Mouse (Mus musculus) midbrain, embryonic 14.5 days (tissue): ENCODE data around the gene Ppan. TPM values are rescaled to one million over a fixed set of nuclear protein-coding genes. Genes with fewer than 3 reads are reported as not detected.

Experiments used
- ATAC-seq: fragments of 200-750 bp; cut with Nextera tagmentation; 2 replicates; pipeline ENCODE4 v1.8.0; 2017; ENCODE audit warnings: moderate number of reproducible peaks, moderate library complexity; ENCODE audit not compliant: low FRiP score, low TSS enrichment
- DNase-seq: peaks from one replicate; pipeline ENCODE4 v3.0.0-alpha.2; 2015
- H3K27ac ChIP-seq: fragments of 300-500 bp; sonication (generic); replicated peaks from 2 replicates; pipeline ENCODE4 v1.5.1; 2014; ENCODE audit warnings: mild to moderate bottlenecking, low read depth, low read length, moderate library complexity
- H3K27me3 ChIP-seq: fragments of 300-500 bp; sonication (generic); 2 replicates; pipeline ENCODE4 v1.6.1; 2014; ENCODE audit warnings: low read length, control low read depth, mixed read lengths; ENCODE audit not compliant: control insufficient read depth, insufficient read depth
- H3K36me3 ChIP-seq: fragments of 300-500 bp; sonication (generic); 2 replicates; pipeline ENCODE4 v1.6.1; 2014; ENCODE audit warnings: low read length, control low read depth; ENCODE audit not compliant: control insufficient read depth, insufficient read depth
- H3K4me1 ChIP-seq: fragments of 300-500 bp; sonication (generic); 2 replicates; pipeline ENCODE4 v1.6.1; 2014; ENCODE audit warnings: mild to moderate bottlenecking, antibody characterized with exemption, low read length, control low read depth; ENCODE audit not compliant: control insufficient read depth, insufficient read depth
- H3K4me2 ChIP-seq: fragments of 300-500 bp; sonication (generic); 2 replicates; pipeline ENCODE4 v1.6.1; 2014; ENCODE audit warnings: mild to moderate bottlenecking, low read length, moderate library complexity
- H3K4me3 ChIP-seq: fragments of 300-500 bp; sonication (generic); replicated peaks from 2 replicates; pipeline ENCODE4 v1.5.1; 2014; ENCODE audit warnings: low read depth, low read length
- H3K9ac ChIP-seq: fragments of 300-500 bp; sonication (generic); replicated peaks from 2 replicates; pipeline ENCODE4 v1.6.1; 2014; ENCODE audit warnings: mild to moderate bottlenecking, low read length, moderate library complexity
- H3K9me3 ChIP-seq: fragments of 300-500 bp; sonication (generic); 2 replicates; pipeline ENCODE4 v1.6.1; 2016; ENCODE audit warnings: low read length, control low read depth, mixed read lengths; ENCODE audit not compliant: control insufficient read depth
- WGBS: fragments of 180-500 bp; shearing (Covaris S2); extraction: QIAGEN DNeasy Blood & Tissue Kit; methylation state at CpG from one replicate; pipeline ENCODE4 v1.1.7; 2014; 5-methylcytosine and 5-hydroxymethylcytosine counted together
- polyA plus RNA-seq: library from polyadenylated mRNA; unstranded; fragments of >200 nt; fragmentation: Nextera tagmentation; extraction: Ambion mirVana; gene quantifications from 2 replicates; pipeline ENCODE4 v1.2.1, GENCODE M21; 2014

The Ppan gene
- 39.8 and 43.9 TPM in 2 replicates for polyA plus RNA-seq

DNA sequence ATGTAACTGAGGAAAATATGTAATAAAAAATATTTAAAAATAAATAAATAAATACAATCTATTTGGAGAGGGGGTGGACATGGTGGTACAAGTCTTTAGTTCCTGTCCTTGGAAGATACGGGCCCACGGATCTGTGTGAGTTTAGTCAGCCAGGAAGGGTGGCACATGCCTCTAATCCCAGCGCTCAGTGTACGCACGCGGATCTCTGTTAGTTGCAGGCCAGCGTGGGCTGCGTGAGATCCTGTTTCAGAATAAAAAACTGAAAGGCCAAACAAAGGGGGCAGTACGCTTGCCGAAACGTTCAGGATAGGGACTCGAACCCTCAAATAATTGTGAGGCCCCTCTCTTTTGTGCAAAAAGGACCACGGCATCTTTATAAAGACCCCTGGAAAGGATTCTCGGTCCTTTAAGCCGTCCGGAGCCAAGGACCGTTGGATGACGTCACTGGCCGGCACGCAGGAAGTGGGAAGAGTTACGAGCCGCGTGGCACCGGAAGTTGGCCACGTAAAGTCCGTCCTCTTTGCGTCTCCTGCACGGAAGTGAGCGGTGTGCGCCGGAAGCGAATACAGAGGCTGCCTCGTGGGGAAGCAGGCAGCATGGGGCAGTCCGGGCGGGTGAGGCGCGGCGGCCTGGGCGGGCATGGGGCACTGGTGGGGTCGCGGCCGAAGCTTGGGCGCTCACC, at the start of gene Ppan:
TSS of gene Ppan (plus strand) at position 472 of the 682 bp plus-strand sequence.
- WGBS: under 1% methylated on average over 43 of the region's 43 CpGs
- peak; percentile 95 for ATAC-seq

DNA sequence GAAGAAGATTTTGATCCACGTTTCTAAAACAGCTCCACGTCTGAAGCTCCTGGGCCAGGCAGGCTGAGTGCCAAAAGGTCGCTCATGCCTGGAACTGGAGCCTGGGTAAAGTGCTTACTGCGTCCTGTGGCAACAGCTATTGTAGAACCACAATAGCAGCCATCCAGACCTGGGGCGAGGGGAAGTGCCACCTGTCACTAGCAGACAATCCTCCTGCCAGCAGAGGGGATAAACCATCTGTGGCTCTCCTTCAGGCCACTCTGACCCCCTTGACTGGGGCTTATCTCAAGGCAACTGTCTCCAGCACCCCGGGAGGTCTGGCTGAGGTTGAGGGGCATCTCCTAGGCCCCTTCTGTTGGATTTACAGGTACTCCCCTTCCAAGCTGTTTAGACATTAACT, 49.0 kb upstream of the Ppan start:
- H3K27me3 ChIP-seq: no peaks in the 10 kb centered on the region
- H3K4me3 ChIP-seq: no peak overlapping the region
- H3K4me2 ChIP-seq: no peak overlapping the region
- no peak overlapping the region for H3K27ac ChIP-seq
- ATAC-seq: no peak
- no peak for DNase-seq
- H3K4me1 ChIP-seq: no peaks in the 10 kb centered on the region
- WGBS: 22% methylated on average over 6 of the region's 6 CpGs
- no peaks in the 10 kb centered on the region for H3K9me3 ChIP-seq
- no peaks in the 10 kb centered on the region for H3K36me3 ChIP-seq
- H3K9ac ChIP-seq: no peak overlapping the region

More for the DNA sequence above, at the start of gene Ppan:
- Histone ChIP-seq H3K4me1 (no peaks in the 10 kb centered on the region), H3K4me2 (peak within 1 kb of the TSS; percentile 87), H3K4me3 (peak within 1 kb of the TSS; percentile 86), H3K9ac (peak within 1 kb of the TSS; percentile 73), H3K36me3 (peaks cover 36% of the 10 kb centered on the region), H3K27ac (peak within 1 kb of the TSS; percentile 94), H3K9me3 (no peaks in the 10 kb centered on the region), H3K27me3 (no peaks in the 10 kb centered on the region)
- DNase-seq: peak; percentile 98

DNA sequence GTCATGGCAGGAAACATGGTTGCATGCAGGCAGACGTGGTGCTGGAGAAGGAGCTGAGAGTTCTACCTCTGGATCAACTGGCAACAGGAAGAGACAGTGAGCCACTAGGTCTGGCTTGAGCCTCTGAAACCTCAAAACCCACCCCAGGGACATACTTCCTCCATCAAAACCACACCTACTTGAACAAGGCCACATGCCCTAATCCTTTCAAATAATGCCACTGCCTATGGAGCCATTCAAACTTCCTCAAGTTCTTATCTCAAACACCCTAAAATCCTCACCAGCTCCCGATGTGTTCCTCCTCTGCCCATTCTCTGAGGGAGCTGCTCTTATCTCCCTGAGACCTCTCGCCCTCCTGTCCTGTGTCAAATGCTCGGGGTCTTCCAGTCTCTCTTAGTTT, 45.8 kb upstream of the Ppan start:
- Histone ChIP-seq H3K27me3 (no peaks in the 10 kb centered on the region), H3K36me3 (no peaks in the 10 kb centered on the region), H3K4me3 (no peak overlapping the region), H3K4me2 (no peak overlapping the region), H3K4me1 (no peaks in the 10 kb centered on the region), H3K9ac (no peak overlapping the region), H3K27ac (no peak overlapping the region), H3K9me3 (no peaks in the 10 kb centered on the region)
- WGBS: 74% methylated on average over 4 of the region's 4 CpGs
- DNase-seq (no peak), ATAC-seq (no peak)

DNA sequence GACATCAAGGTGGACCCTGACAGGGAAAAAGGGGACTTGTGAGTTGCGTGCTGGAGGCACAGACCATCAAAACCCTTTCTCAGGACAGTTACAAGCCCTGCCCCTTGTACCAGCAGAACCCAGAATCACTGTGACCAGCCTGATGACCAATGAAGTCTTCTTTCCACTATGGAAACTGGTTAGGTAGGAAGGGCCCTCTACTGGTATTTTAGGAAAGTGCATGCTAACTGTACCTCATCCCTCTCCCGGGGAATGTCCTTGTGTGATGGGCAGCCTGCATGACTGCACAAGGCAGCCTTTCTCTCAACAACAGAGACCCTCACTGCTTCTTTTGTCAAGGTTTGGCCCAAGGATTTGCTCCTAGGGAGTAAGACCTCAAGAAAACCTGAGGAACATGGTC, 45.3 kb upstream of the Ppan start:
- no peak overlapping the region for H3K4me3 ChIP-seq
- no peak overlapping the region for H3K27ac ChIP-seq
- H3K9ac ChIP-seq: no peak overlapping the region
- DNase-seq (peak; percentile 69), ATAC-seq (no peak)
- no peak overlapping the region for H3K4me2 ChIP-seq
- 29% methylated on average over 2 of the region's 2 CpGs for WGBS
- H3K9me3 ChIP-seq: no peaks in the 10 kb centered on the region
- no peaks in the 10 kb centered on the region for H3K36me3 ChIP-seq
- no peaks in the 10 kb centered on the region for H3K4me1 ChIP-seq
- no peaks in the 10 kb centered on the region for H3K27me3 ChIP-seq

DNA sequence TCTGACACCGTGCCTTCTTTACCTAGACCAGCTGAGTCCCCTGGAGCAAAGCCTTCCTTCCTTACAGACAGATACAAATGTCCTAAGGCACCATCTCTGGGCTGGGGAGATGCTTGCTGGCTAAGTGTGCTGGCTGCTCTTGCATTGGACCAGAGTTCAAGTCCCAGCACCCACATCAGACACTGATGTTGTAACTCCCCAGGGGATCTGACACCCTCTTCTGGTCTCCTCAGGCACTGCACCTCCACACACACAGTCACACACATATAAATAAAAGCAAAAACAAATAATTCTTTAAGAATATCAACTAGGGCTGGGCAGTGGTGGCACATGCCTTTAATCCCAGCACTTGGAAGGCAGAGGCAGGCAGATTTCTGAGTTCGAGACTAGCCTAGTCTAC, 37.8 kb upstream of the Ppan start:
- Histone ChIP-seq H3K4me3 (no peak overlapping the region), H3K27me3 (no peaks in the 10 kb centered on the region), H3K4me1 (no peaks in the 10 kb centered on the region), H3K36me3 (no peaks in the 10 kb centered on the region), H3K9ac (no peak overlapping the region), H3K9me3 (no peaks in the 10 kb centered on the region), H3K27ac (no peak overlapping the region), H3K4me2 (no peak overlapping the region)
- DNase-seq: no peak
- 88% methylated on average over 2 of the region's 2 CpGs for WGBS
- ATAC-seq: no peak

DNA sequence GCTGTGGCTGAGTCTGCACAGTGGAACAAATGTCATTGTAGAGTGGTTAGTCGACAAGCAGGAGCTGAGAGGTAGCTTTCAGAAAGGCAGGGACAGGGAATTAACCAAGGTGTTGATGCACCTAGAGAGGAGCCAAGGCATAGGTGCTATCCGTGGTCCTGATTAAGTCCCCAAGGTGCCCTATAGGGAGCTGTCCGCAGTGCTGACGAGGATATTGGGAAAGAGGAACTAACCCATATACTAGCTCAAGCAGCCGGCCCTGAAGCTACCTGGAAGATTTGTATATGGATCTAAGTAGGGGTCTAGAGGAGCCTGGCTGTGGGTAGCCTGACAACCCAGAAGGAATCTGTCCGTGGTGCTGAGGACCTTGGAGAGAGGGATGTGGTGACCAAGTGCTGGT, 30.8 kb upstream of the Ppan start:
- no peaks in the 10 kb centered on the region for H3K4me1 ChIP-seq
- no peak overlapping the region for H3K27ac ChIP-seq
- no peak overlapping the region for H3K4me2 ChIP-seq
- no peak for DNase-seq
- no peaks in the 10 kb centered on the region for H3K9me3 ChIP-seq
- ATAC-seq: no peak
- 14% methylated on average over 6 of the region's 6 CpGs for whole genome bisulfite sequencing
- no peak overlapping the region for H3K4me3 ChIP-seq
- H3K36me3 ChIP-seq: no peaks in the 10 kb centered on the region
- H3K9ac ChIP-seq: no peak overlapping the region
- H3K27me3 ChIP-seq: no peaks in the 10 kb centered on the region

DNA sequence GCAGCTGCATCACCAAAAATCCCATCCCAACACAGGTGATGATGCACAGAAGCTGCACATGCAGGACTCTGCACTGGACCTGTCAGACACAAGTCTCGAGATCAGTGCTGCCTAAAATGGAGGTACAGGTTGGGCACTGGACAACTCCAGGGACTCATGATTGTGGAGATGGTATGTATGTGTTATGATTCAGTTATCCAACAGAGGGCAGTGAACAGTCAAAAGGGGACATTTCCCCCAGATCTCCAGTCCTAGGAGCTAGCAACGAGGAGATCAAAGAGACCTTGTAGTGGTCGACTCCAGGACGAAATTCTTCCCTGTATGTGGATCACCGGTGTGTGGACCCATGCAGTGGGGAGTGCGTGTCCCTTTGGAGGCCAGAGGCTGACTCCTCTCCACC, 28.0 kb upstream of the Ppan start:
- Histone ChIP-seq H3K36me3 (no peaks in the 10 kb centered on the region), H3K9ac (no peak overlapping the region), H3K27me3 (no peaks in the 10 kb centered on the region), H3K4me1 (no peaks in the 10 kb centered on the region), H3K27ac (no peak overlapping the region), H3K9me3 (no peaks in the 10 kb centered on the region), H3K4me2 (no peak overlapping the region), H3K4me3 (no peak overlapping the region)
- 44% methylated on average over 6 of the region's 6 CpGs for WGBS
- DNase-seq (no peak), ATAC-seq (no peak)

DNA sequence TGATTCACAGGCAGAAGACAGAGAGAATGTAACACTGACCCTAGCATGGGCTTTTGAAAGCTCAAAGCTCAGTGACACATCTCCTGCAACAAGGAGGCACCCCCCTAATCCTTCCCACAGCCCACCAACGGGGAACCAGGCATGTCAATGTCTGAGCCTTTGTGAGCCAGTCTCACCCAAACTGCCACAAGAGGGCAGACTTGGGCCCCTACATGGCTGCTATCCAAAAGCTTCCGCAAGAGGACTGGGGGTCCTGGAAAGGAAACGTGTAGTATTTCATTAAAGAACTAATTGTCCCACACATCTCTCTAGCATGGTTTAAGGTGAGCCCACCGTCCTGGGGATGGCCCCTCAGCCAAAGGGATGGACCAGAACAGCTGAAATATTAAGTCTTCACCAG, 26.2 kb upstream of the Ppan start:
- Histone ChIP-seq H3K36me3 (no peaks in the 10 kb centered on the region), H3K4me2 (no peak overlapping the region), H3K9ac (no peak overlapping the region), H3K27ac (no peak overlapping the region), H3K27me3 (no peaks in the 10 kb centered on the region), H3K9me3 (no peaks in the 10 kb centered on the region), H3K4me3 (no peak overlapping the region), H3K4me1 (no peaks in the 10 kb centered on the region)
- WGBS: 8% methylated on average over 4 of the region's 4 CpGs
- DNase-seq: peak; percentile 62
- no peak for ATAC-seq

DNA sequence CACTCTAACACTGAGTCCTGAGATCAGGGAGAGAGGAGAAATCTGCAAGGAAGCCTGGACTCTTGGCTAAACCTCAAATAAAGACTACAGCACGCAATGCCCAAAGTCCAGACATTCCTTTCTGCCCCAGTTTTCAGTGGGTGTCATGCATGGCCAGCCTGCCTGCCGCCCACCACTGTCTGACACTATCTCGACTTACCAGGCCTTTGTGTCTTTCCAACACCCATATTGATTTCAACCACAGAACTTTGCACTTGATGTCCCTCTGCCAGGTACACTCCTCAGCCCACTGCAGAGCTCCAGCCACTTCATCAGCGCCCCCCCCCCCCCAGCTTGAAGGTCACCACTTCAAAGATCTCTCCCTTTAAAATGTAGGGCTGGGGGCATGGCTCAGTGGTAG, 25.8 kb upstream of the Ppan start:
- WGBS: 55% methylated on average over 4 of the region's 4 CpGs
- Histone ChIP-seq H3K4me3 (no peak overlapping the region), H3K27ac (no peak overlapping the region), H3K4me1 (no peaks in the 10 kb centered on the region), H3K9me3 (no peaks in the 10 kb centered on the region), H3K36me3 (no peaks in the 10 kb centered on the region), H3K27me3 (no peaks in the 10 kb centered on the region), H3K9ac (no peak overlapping the region), H3K4me2 (no peak overlapping the region)
- DNase-seq (no peak), ATAC-seq (no peak)
